Mouse (Mus musculus) embryonic facial prominence, embryonic 11.5 days (tissue): ENCODE measurements around the gene Kif19a. TPM values are rescaled to one million over a fixed set of nuclear protein-coding genes. Genes with fewer than 3 reads are reported as not detected.

Source experiments
- ATAC-seq: fragments of 200-750 bp; cut with Nextera tagmentation; replicated peaks from 2 replicates; pipeline ENCODE4 v1.8.0; 2017; ENCODE audit warnings: low read depth; ENCODE audit not compliant: insufficient number of reproducible peaks, low FRiP score, low TSS enrichment
- DNase-seq: peaks from one replicate; pipeline ENCODE4 v3.0.0-alpha.2; 2015; ENCODE audit warnings: low spot score
- H3K27ac ChIP-seq: fragments of 300-500 bp; sonication (generic); replicated peaks from 2 replicates; pipeline ENCODE4 v1.5.1; 2014; ENCODE audit warnings: mild to moderate bottlenecking, low read depth, low read length, control low read depth
- H3K27me3 ChIP-seq: fragments of 300-500 bp; sonication (generic); 2 replicates; pipeline ENCODE4 v1.6.1; 2014; ENCODE audit warnings: mild to moderate bottlenecking, low read length, moderate library complexity, mixed read lengths; ENCODE audit not compliant: control insufficient read depth, insufficient read depth
- H3K36me3 ChIP-seq: fragments of 300-500 bp; sonication (generic); replicated peaks from 2 replicates; pipeline ENCODE4 v1.6.1; 2014; ENCODE audit warnings: low read depth, mild to moderate bottlenecking, low read length, moderate library complexity, mixed read lengths; ENCODE audit not compliant: control insufficient read depth, insufficient read depth
- H3K4me1 ChIP-seq: fragments of 300-500 bp; sonication (generic); 2 replicates; pipeline ENCODE4 v1.6.1; 2014; ENCODE audit warnings: low read length, mixed read lengths; ENCODE audit not compliant: control insufficient read depth, insufficient read depth
- H3K4me2 ChIP-seq: fragments of 300-500 bp; sonication (generic); 2 replicates; pipeline ENCODE4 v1.6.1; 2014; ENCODE audit warnings: low read depth, mild to moderate bottlenecking, control low read depth, low read length, moderate library complexity
- H3K4me3 ChIP-seq: fragments of 300-500 bp; sonication (generic); 2 replicates; pipeline ENCODE4 v1.5.1; 2014; ENCODE audit warnings: low read depth, low read length, control low read depth
- H3K9ac ChIP-seq: fragments of 300-500 bp; sonication (generic); replicated peaks from 2 replicates; pipeline ENCODE4 v1.6.1; 2014; ENCODE audit warnings: mild to moderate bottlenecking, control low read depth, low read length
- H3K9me3 ChIP-seq: fragments of 300-500 bp; sonication (generic); replicated peaks from 2 replicates; pipeline ENCODE4 v1.6.1; 2016; ENCODE audit warnings: mild to moderate bottlenecking, low read length, inconsistent platforms, mixed read lengths; ENCODE audit not compliant: control insufficient read depth
- WGBS: fragments of 180-500 bp; shearing (Covaris S2); extraction: QIAGEN DNeasy Blood & Tissue Kit; methylation state at CpG from one replicate; pipeline ENCODE4 v1.1.7; 2014; 5-methylcytosine and 5-hydroxymethylcytosine counted together
- polyA plus RNA-seq: library from polyadenylated mRNA; unstranded; fragments of >200 nt; fragmentation: Nextera tagmentation; extraction: Ambion mirVana; gene quantifications from 2 replicates; pipeline ENCODE4 v1.2.1, GENCODE M21; 2014

Gene Kif19a
- polyA plus RNA-seq, 1 experiment from 2014 or later: 0.81 TPM

DNA sequence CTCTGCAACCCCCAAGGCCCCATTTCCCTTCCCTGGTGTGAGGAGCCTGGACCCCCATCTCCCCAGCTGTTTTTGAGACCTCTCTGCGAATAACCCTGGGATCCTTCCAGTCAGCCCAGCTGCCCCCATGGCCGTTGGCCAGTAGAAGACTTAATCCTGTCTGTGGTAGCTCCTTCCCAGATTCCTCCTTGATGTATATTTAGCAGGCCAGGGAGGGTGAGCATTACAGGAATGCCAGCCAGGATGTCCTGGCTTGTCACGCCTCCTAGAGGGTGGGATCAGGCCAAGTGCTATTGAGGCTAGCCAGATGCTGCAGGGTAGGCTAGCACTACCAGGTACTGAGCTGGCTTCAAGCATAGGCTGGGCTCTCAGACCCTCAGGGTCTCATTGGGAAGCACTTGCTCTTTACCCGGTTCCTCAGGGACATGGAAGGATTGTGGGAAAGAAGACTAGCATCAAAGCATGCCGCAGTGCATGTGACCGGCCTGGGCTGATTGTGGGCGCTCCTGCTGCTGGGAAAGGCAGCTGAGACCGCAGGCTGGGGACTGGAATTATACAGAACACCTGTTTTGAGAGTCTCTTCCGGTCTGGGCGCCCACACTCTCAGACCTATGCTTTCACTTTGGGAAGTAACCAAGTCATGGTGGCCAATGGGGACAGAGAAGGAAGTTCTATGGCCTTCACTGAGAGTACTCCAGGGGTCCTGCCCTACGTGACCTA is 49.8 kb downstream of the Kif19a start:
- Histone ChIP-seq H3K27me3 (no peaks in the 10 kb centered on the region), H3K9ac (no peak overlapping the region), H3K4me2 (no peak overlapping the region), H3K9me3 (no peaks in the 10 kb centered on the region), H3K27ac (no peak overlapping the region), H3K4me3 (no peak overlapping the region), H3K36me3 (no peaks in the 10 kb centered on the region), H3K4me1 (no peaks in the 10 kb centered on the region)
- ATAC-seq (no peak), DNase-seq (no peak)
- 79% methylated on average over 11 of the region's 11 CpGs for WGBS

GRCm38 (mm10) chr11:114816934-114817333 is 51.7 kb downstream of the Kif19a start:
- ATAC-seq: no peak
- Histone ChIP-seq H3K36me3 (no peaks in the 10 kb centered on the region), H3K9ac (no peak overlapping the region), H3K4me1 (no peaks in the 10 kb centered on the region), H3K27me3 (no peaks in the 10 kb centered on the region), H3K4me3 (no peak overlapping the region), H3K4me2 (no peak overlapping the region), H3K27ac (no peak overlapping the region), H3K9me3 (no peaks in the 10 kb centered on the region)
- WGBS: 89% methylated on average over 4 of the region's 4 CpGs
- DNase-seq: no peak

- no peaks in the 10 kb centered on the region for H3K36me3 ChIP-seq
- ATAC-seq: no peak
- WGBS: 89% methylated on average over 7 of the region's 7 CpGs
- H3K27me3 ChIP-seq: no peaks in the 10 kb centered on the region
- H3K4me3 ChIP-seq: no peak overlapping the region
- no peaks in the 10 kb centered on the region for H3K9me3 ChIP-seq
- peaks cover 6% of the 10 kb centered on the region for H3K4me1 ChIP-seq
- no peak for DNase-seq
- H3K27ac ChIP-seq: no peak overlapping the region
- no peak overlapping the region for H3K4me2 ChIP-seq
- no peak overlapping the region for H3K9ac ChIP-seq
Measured at GRCm38 (mm10) chr11:114818185-114818584, 53.0 kb downstream of the Kif19a start.

- ATAC-seq (no peak), DNase-seq (no peak)
- Histone ChIP-seq H3K4me3 (no peak overlapping the region), H3K4me2 (no peak overlapping the region), H3K9ac (0 out of 2 replicates have a peak overlapping the region, but pooled peaks have one; percentile 22), H3K36me3 (no peaks in the 10 kb centered on the region), H3K27me3 (no peaks in the 10 kb centered on the region), H3K9me3 (no peaks in the 10 kb centered on the region), H3K27ac (no peak overlapping the region), H3K4me1 (peaks cover 12% of the 10 kb centered on the region)
- 8% methylated on average over 2 of the region's 2 CpGs for WGBS
Measured at GRCm38 (mm10) chr11:114819110-114819509, 53.9 kb downstream of the Kif19a start.

GRCm38 (mm10) chr11:114820444-114820843 is 55.3 kb downstream of the Kif19a start:
- H3K9ac ChIP-seq: no peak overlapping the region
- H3K36me3 ChIP-seq: no peaks in the 10 kb centered on the region
- peaks cover 12% of the 10 kb centered on the region for H3K4me1 ChIP-seq
- peak; percentile 46 for DNase-seq
- H3K9me3 ChIP-seq: no peaks in the 10 kb centered on the region
- H3K27me3 ChIP-seq: no peaks in the 10 kb centered on the region
- 29% methylated on average over 3 of the region's 3 CpGs for WGBS
- H3K27ac ChIP-seq: no peak overlapping the region
- H3K4me3 ChIP-seq: no peak overlapping the region
- no peak for ATAC-seq
- H3K4me2 ChIP-seq: no peak overlapping the region

DNA sequence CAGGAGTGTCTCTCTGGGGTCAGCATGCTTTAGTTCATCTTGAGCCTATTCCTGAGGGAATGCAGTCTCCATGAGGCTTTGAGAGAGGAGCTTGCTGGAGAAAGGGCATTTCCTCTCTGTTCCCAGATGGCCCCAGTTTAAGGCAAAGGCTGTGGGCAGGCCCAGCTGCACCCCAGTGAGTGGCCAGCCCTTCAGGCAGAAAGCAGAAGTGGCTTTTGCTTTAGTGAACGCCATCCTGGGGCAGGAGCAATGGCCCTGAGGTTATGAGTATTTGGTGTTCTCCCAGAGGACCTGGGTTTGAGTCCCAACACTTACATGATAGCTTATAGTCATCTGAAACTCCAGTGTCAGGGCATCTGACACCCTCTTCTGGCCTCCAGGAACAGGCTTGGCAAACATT is 56.1 kb downstream of the Kif19a start:
- Histone ChIP-seq H3K9me3 (no peaks in the 10 kb centered on the region), H3K27me3 (no peaks in the 10 kb centered on the region), H3K9ac (no peak overlapping the region), H3K36me3 (no peaks in the 10 kb centered on the region), H3K4me1 (peaks cover 12% of the 10 kb centered on the region), H3K4me2 (no peak overlapping the region), H3K27ac (no peak overlapping the region), H3K4me3 (no peak overlapping the region)
- 45% methylated on average over 1 of the region's 1 CpGs for WGBS
- ATAC-seq: no peak
- DNase-seq: no peak

DNA sequence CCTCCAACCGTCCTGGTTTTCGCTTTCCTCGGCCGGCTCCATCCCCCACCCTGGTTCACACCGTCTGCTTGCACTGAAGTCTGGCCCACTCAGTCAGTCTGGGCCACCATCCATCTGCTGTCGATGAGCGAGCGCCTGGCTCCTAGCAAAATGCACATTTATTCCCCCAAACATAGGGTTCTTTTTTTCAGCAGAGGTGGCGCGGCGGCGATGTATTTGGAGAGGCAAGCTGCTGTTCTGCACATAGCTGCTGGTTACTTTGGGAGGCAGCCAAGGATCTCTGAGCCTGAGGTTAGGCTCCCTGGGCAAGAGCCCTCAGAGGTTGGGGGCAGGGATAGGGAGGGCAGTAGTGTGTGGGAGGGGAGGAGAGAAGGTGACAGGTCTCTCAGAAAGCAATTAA is 57.5 kb downstream of the Kif19a start:
- peaks cover 12% of the 10 kb centered on the region for H3K4me1 ChIP-seq
- no peak overlapping the region for H3K4me3 ChIP-seq
- H3K36me3 ChIP-seq: no peaks in the 10 kb centered on the region
- ATAC-seq: peak; percentile 39; the same call in 1 of the 2 replicates
- no peaks in the 10 kb centered on the region for H3K9me3 ChIP-seq
- 41% methylated on average over 12 of the region's 12 CpGs for WGBS
- no peak overlapping the region; the same call in 1 of the 2 replicates for H3K4me2 ChIP-seq
- peak; percentile 34 for DNase-seq
- no peak overlapping the region for H3K9ac ChIP-seq
- H3K27ac ChIP-seq: peak overlapping the region; percentile 75
- no peaks in the 10 kb centered on the region for H3K27me3 ChIP-seq

DNA sequence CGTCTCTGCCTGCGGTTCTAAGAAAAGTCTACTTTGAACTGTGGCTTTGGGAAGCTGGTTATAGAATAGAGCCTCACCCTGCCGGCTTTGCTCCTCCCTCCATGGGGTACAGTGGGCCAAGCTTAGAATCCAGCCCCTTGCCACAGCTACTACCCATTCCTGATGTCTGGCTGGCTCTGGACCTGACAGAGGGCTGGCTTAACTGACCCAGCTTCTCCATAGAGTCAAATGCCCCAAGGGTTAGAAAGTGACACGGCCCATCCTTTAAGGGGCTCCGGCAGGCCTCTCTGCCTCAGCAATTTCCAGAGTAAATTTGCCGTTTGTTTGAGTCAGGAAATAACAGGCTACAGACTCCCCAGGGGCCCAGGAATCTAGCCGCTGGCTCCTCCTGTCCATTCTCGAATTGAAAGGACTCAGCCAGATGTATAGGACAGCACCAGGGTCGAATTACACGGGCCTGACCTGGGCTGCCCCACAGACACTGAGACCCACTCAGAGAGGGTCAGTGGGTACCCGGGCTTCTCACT is 58.1 kb downstream of the Kif19a start:
- Histone ChIP-seq H3K27ac (peak overlapping the region; percentile 75), H3K4me3 (no peak overlapping the region), H3K9me3 (no peaks in the 10 kb centered on the region), H3K36me3 (no peaks in the 10 kb centered on the region), H3K9ac (peak overlapping the region; percentile 19; the same call in 1 of the 2 replicates), H3K4me2 (no peak overlapping the region), H3K4me1 (peaks cover 12% of the 10 kb centered on the region), H3K27me3 (no peaks in the 10 kb centered on the region)
- DNase-seq: peak; percentile 69
- ATAC-seq: peak; percentile 80
- WGBS: under 1% methylated on average over 11 of the region's 11 CpGs
